Mouse (Mus musculus) lung, adult 2 months (tissue): Measurements from ENCODE around the gene Abhd12b.

Experiments
- CTCF ChIP-seq: fragments of 200-500 bp; IDR thresholded peaks from 2 replicates; pipeline ENCODE4 v1.5.1; 2011; ENCODE audit warnings: mild to moderate bottlenecking, low read length, control low read depth; ENCODE audit not compliant: insufficient read depth
- POLR2A ChIP-seq: fragments of 200-500 bp; IDR thresholded peaks from 2 replicates; pipeline ENCODE4 v1.6.1; 2011; ENCODE audit warnings: low read depth, mild to moderate bottlenecking, control low read depth, low read length, borderline replicate concordance; ENCODE audit errors: extremely low read depth

DNA sequence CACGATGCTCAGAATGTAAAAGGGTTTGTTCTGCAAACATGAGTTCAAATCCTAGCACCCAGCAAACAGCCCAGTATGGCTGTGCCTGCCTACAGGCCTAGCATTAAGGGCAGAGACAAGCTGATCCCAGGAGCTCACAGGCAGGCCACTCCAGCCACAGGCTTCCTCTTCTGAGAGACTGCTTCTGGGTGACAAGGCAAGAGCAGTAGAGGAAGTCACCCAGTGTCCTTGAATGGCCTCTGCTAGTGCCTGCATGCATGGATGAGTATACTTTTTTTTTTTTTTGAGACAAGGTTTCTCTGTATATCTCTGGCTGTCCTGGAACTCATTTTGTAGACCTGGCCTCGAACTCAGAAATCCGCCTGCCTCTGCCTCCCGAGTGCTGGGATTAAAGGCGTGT lies 13.4 kb upstream of the Abhd12b start:
- TF ChIP-seq POLR2A (no peak), CTCF (no peak)
